Mouse (Mus musculus): ENCODE data around the gene Efcab11.

DNA sequence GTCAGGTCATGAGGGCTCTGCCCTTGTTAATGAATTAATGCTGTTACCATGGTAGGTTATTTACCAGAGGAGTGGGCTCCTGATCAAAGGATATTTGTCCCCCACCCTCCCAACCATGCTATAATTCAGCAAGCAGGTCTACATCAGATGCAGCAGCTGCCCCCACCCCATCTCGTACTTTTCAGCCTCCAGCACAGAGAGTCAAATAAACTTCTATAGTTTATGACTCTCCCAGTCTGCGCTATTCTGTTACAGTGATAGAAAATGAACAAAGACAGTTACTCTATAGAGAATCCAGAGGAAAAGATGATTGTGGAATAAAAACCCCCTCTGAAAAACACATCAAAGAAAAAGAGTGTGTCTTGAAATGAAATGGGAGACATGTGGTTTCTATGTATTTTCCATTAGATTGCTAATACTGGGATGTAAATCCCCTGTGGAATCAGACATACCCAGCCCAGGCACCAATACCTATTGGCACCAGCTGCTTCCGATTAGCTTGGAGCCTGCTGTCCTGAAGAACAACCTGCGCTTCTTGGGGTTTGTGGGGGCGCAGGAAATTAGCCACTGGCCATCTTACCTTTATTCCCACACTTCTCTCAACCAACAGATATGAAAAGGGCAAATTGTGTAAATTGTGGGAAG is 184.7 kb downstream of the Efcab11 start:
- TF ChIP-seq CTCF (IDR thresholded peaks at IDR 0.05 in 2 of 3, conservative IDR thresholded peaks at IDR 0.05 in 1 of 3; ENCODE audit: control insufficient read depth in 1 of 3, insufficient read depth in 1 of 3, low read depth in 2 of 3, low read length in 3 of 3, poor library complexity in 1 of 3, severe bottlenecking in 1 of 3) (no peak), GABPA (IDR thresholded peaks at IDR 0.05; ENCODE audit: low read depth, low read length) (no peak)
